Mouse (Mus musculus) adrenal gland (tissue): ENCODE data around the gene Got2.

Experiments used
- intact Hi-C: fragments of 180-260 bp; cut with DNase I; formaldehyde crosslinking; loops from one replicate; pipeline ENCODE4 v1.15.1; 2025
- long read RNA-seq, 2 experiments: library from polyadenylated mRNA; unstranded; transcript quantifications; one replicate each; pipeline ENCODE4 v2.0.0; 2020; ENCODE audit warnings: borderline replicate concordance in 1 of 2; ENCODE audit not compliant: insufficient replicate concordance in 1 of 2

The Got2 gene
- long read RNA-seq, experiment 1, transcript Got2-201 (10 exons, 2,530 nt) = major isoform, 28 of 41 reads
- long read RNA-seq, experiment 1, partial matches to known transcripts = 6 of 41 reads
- long read RNA-seq, experiment 1, other reads (novel, unspliced or antisense) = 6 of 41 reads
- long read RNA-seq, experiment 2, transcript Got2-201 (10 exons, 2,530 nt) = major isoform, 15 of 24 reads
- long read RNA-seq, experiment 2, partial matches to known transcripts = 0 of 24 reads
- long read RNA-seq, experiment 2, other reads (novel, unspliced or antisense) = 8 of 24 reads

- intact Hi-C loops = loop anchor here (5.0 kb wide), 1 partner anchor 36 kb away; the partner anchor contains the start of gene Slc38a7
Measured at GRCm38 (mm10) chr8:95888285-95889136, at the start of gene Got2. TSS of gene Got2 (minus strand) at chr8:95888547.

GRCm38 (mm10) chr8:95932841-95933240 lies 44.5 kb upstream of the Got2 start:
- intact Hi-C loops = no loop called here

GRCm38 (mm10) chr8:95929821-95930220 lies 41.5 kb upstream of the Got2 start:
- intact Hi-C loops = no loop called here

GRCm38 (mm10) chr8:95916106-95916505 lies 27.8 kb upstream of the Got2 start:
- intact Hi-C loops = loop anchor here (10.0 kb wide), 2 partner anchors 201 to 311 kb away; partner anchors contain the start of gene Setd6

GRCm38 (mm10) chr8:95914905-95915643 lies 26.7 kb upstream of the Got2 start:
- intact Hi-C loops = loop anchor here (10.0 kb wide), 2 partner anchors 200 to 310 kb away; partner anchors contain the start of gene Setd6

GRCm38 (mm10) chr8:95911240-95911639 lies 22.9 kb upstream of the Got2 start:
- intact Hi-C loops = loop anchor here (10.0 kb wide), 2 partner anchors 196 to 306 kb away; partner anchors contain the start of gene Setd6

- intact Hi-C loops = no loop called here
Measured at GRCm38 (mm10) chr8:95907885-95908284, 19.5 kb upstream of the Got2 start.

- intact Hi-C loops = no loop called here
Measured at GRCm38 (mm10) chr8:95906738-95907137, 18.4 kb upstream of the Got2 start.

GRCm38 (mm10) chr8:95901864-95902263 lies 13.5 kb upstream of the Got2 start:
- intact Hi-C loops = no loop called here

- intact Hi-C loops = no loop called here
Measured at GRCm38 (mm10) chr8:95893701-95894100, 5.4 kb upstream of the Got2 start.

- intact Hi-C loops = loop anchor here (5.0 kb wide), 1 partner anchor 35 kb away; the partner anchor contains the start of gene Slc38a7
Measured at GRCm38 (mm10) chr8:95887578-95888284, 616 bp downstream of the Got2 start.

GRCm38 (mm10) chr8:95886647-95887577 lies 1.4 kb downstream of the Got2 start:
- intact Hi-C loops = loop anchor here (5.0 kb wide), 1 partner anchor 35 kb away; the partner anchor contains the start of gene Slc38a7

- intact Hi-C loops = loop anchor here (5.0 kb wide), 1 partner anchor 34 kb away; the partner anchor contains the start of gene Slc38a7
Measured at GRCm38 (mm10) chr8:95885966-95886365, 2.4 kb downstream of the Got2 start.

GRCm38 (mm10) chr8:95885271-95885841 lies 3.0 kb downstream of the Got2 start:
- intact Hi-C loops = loop anchor here (5.0 kb wide), 1 partner anchor 33 kb away; the partner anchor contains the start of gene Slc38a7

GRCm38 (mm10) chr8:95884491-95884890 lies 3.9 kb downstream of the Got2 start:
- intact Hi-C loops = no loop called here

- intact Hi-C loops = no loop called here
Measured at GRCm38 (mm10) chr8:95882191-95882590, 6.2 kb downstream of the Got2 start.

- intact Hi-C loops = no loop called here
Measured at GRCm38 (mm10) chr8:95881576-95881975, 6.8 kb downstream of the Got2 start.

GRCm38 (mm10) chr8:95879823-95880222 lies 8.5 kb downstream of the Got2 start:
- intact Hi-C loops = no loop called here
